Mouse (Mus musculus): ENCODE results near the gene Gpr37l1.

DNA sequence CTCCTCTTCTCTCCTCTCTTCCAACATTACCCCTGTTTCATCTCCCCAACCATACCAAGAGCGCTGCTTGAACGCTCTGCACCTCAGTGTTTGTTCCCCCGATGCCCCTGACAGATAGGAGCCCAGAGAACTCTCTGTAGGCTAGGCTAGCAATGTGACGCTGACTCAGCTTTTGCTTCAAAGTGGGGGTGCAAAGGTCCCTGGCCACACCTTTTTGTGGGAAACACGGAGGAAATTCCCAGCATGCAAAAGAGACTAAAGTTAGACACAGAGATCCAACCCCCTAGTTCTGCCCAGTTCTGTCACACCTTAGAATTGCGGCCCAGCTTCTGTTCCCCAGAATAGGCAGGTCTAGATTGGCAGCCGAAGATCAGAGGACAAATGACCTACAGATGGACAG lies 11.4 kb upstream of the Gpr37l1 start:
- TF ChIP-seq CTCF (IDR thresholded peaks at IDR 0.05; ENCODE audit: low read depth): no peak
- no peak for TF ChIP-seq EP300 (IDR thresholded peaks at IDR 0.05; ENCODE audit: low read depth)

Data from liver, postnatal 0 days (tissue).